Mouse (Mus musculus) heart, postnatal 0 days (tissue): ENCODE results near the gene Ribc2.

ENCODE experiments used
- CTCF ChIP-seq: IDR thresholded peaks from 2 replicates; pipeline ENCODE4 v1.5.1; 2016; ENCODE audit warnings: antibody characterized with exemption, control low read depth, low read depth
- EP300 ChIP-seq: IDR thresholded peaks from 2 replicates; pipeline ENCODE4 v1.6.1; 2016; ENCODE audit warnings: antibody characterized with exemption, low read depth

GRCm38 (mm10) chr15:85166433-85166933 is 34.6 kb downstream of the Ribc2 start:
- TF ChIP-seq CTCF, result no peak
- no peak for TF ChIP-seq EP300
